Mouse (Mus musculus): ENCODE measurements around the gene Ifitm7.
"Not testable (repeated sequence)": the region's sequence is repeated elsewhere in the genome, so short reads cannot be mapped to it uniquely, and the experiment has no call there.

Ifitm7 gene

DNA sequence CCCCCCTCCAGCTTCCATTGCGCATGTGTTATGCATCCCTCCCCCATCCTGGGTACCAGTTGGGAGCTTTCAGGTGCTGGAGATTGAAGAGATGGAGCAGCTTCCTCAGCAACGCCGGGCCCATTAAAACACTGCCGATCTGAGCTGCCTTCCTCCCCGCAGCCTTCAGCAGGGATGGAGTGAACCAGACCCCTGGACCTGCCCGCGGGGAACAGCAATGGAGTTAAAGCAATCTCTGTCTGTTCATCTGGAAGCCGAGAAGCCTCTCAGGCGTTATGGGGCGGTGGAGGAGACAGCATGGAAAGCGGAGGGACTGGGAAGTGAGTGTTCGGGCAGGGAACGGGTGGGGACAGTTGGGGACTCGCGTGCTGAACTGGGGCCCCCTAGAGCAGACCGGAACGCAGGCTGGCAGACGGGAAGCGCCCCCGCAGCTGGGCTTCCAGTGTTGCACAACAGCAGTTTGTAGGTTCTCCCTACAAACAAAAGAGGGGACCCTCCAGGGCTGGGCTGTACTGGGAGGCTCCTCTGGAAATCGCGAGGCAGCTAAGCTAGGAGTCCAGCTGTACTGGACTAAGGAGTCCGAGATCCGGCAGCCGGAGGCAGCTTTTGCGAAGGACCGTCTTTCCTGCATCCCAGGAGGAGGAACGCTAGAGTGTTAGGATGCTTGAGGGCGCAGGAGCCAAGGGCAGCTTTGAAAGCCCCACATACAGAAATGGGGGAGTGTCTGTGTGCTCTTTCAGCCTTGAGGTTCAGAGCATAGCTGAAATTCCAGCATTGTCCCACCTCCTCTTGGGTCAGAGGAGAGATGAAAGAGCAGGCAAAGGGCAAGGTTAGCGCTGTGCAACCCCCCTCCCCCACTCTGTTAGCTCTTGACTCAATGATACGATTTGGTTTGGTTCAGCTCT lies at the start of gene Ifitm7, which contains the start of gene 2900011O08Rik:
Gene Ifitm7 (minus strand): TSS at position 315 of the 905 bp plus-strand sequence.
Gene 2900011O08Rik (plus strand): TSS at position 31 of the 905 bp plus-strand sequence.
- peak; percentile 71 for DNase-seq

DNA sequence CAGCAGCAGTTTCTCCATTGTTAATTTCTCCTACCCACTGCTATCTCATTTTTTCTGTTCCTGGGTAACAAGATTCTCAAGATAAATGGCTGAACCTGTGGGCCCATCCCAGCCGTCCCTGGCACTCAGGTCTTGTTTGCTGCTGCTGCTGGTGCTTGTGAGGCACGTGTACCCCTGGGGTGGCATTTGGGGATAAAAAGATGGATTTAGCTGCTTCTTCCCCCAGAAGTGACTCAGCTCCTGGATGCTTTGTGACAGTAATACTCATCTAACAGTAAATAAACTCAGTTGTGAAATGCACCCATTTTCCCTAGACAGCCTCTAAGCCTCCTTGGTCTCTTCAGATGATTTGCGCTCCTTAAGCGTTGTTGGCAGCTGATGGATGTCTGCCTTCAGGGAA lies 46.4 kb upstream of the Ifitm7 start:
- no peak for DNase-seq

DNA sequence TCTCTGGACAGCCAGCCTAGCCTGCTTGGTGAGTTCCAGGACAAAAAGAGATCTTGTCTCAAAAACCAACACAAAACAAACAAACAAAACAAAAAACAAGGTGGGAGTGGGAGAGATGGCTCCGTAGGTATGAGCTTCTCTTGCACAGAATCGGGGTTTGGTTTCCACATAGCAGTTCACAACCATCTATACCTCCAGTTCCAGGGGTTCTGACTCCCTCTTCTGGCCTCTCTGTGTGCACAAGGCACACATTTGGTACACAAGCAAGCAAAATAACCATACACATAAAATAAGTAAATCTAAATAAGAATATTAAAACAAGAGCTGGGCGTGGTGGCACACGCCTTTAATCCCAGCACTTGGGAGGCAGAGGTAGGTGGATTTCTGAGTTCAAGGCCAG lies 44.0 kb upstream of the Ifitm7 start:
- no peak for DNase-seq

DNA sequence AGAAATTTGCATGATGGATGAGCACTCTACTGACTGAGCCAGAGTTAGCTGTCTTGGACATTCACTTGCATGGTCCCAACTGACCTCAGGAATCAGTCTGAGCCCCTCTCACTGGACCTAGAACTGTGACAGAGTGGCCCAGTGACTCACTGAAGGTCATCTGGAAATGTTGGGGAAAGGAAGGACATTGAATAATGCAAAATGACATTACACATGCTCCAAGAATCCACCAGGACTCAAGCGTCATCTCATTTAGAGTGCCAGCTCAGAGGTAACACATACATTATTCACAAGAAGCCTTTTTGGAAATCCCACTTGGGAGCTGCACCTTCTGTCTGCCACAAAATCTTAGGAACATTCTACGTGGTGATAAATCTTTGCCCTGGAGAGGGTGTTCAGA lies 43.2 kb upstream of the Ifitm7 start:
- no peak for DNase-seq

DNA sequence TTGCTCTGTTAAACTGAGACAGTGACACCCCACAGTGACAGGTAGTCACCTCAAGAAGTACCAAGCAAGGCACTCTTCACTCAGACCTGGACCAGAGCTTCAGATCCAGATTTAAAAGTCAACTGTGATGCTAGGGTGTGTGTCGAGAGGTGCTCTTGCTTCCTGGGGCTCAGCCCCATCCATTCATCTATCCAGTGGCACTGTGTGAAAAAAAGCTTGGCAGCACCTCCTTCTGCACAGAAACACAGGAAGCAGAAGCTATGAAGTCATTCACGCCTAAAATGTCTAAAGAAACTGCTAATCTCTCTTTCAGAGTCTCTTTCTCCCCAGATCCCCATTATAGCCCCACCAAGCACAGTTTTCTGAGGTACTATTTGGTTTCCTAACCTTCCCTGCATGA lies 42.4 kb upstream of the Ifitm7 start:
- DNase-seq, result no peak

DNA sequence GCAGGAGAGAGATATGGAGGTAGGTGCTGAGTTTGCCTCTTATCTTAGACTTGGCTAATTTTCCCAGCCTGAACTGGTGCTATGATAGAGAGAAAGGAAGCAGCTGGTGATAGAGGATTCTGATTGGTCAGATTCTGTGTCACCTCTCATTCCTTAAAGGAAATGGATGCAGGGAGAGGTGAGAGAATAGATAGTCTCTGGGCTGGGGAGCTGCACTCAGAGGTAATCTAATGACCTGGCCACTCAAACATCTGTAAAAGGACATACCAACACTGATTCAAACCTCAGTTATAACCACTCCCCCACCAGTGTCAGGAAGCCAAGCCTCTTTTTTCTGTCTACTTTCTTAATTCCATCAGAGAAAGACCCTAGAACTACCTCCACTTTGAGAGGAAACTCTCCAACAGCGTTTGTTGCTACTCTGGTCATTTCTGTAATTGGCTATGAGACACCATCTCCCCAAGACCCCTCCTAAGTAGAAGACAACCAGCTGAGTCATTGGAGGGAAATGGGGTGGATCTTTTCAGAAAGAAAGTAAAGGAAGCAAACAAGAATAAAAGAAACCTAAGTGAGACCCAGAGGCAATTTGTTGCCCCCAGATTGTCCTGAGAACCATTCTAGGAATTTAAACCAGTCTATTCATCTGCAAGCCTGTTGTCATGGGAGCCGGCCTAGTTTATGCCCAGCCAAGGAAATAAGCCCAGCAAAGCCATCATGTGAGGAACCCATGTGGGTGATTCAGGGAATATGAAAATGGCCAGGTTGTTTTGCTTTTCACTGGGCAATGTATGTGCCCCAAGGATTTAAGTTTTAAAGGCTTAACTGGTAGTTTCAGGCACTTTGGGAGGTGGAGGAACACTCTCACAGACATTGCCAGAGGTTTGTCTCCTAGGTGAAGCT lies 38.7 kb upstream of the Ifitm7 start:
- DNase-seq, result no peak

DNA sequence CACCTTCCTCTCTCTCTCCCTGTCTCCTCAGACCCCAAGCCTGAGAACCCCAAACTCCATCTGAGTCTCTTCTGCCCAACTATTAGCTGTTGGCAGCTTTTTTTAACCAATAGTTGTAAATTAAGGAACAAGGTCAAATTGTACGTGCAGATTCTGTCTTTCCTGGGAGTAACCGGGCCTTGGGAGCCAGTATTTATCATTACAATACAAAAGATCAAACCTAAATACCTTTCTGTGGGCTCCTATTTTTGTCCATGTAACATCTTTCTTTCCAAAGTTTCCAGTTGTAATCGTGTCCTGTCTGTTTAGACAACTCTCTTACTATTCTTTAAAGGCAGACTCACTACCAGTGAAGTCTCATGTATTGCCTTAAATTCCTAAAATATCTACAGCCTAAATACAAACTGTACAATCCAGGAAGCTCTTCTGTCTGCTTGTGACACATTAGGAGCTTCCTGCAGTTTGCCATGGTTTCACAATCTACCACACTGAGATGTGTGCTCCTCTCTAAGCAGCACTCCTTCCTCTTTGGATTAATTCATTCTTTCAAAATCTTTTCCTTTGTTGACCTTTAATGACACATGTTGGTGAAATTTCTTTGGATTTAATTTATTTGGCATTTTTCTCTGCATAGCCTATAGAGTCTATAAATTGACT lies 34.6 kb upstream of the Ifitm7 start:
- no peak for DNase-seq

DNA sequence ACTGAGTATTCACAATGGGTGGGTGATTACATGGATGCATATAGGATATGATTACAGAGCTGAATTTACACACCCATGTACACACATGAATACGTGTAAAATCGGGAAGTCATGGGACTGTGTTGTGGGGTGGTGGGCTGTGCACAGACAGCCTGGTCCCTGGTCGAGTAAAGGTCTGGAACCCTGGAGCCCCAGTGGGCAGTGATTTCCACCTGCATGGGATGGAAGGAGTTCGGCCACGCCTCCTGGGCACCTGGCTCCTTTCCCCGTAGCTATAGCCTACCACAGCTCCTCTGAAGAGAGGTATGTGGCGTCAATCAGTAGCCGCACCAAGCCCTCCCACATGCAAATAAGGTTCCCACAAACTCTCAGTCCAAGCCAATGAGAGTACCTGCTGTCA lies 30.6 kb upstream of the Ifitm7 start:
- no peak for DNase-seq

DNA sequence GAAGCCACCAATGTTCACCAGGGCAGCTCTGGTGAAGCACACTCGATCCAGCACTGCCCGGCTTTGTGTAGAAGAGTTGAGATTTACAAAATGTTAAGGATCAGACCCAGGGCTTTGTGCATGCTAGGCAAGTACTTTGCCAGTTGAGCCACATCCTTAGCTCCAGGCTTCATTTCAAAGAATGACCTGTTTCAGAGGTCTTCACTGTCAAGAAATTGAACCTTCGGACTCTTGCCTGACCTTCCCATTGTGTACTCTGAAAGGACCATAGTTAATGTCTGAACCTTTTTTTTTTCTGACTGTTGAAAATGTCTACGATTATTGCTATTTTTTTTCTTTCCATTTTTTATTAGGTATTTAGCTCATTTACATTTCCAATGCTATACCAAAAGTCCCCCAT lies 23.3 kb upstream of the Ifitm7 start:
- no peak for DNase-seq

DNA sequence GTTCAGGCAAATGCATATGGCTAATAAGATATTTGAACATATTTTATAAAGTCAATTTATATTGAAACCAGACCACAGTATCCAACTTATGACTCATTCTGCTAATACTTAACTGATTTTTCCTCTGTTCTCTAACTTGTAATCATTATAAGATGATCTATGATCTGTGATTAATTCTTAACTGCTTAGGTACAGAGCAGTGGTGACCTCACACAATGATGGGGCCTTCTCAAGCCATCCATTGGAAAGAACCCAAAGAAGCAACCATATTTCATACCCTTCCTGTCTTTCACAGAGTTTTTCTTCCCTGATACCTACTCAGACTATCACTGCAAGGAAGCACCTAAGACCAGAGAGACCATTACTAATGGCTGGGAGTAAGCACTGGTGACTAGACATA lies 22.0 kb upstream of the Ifitm7 start:
- DNase-seq, result no peak

DNA sequence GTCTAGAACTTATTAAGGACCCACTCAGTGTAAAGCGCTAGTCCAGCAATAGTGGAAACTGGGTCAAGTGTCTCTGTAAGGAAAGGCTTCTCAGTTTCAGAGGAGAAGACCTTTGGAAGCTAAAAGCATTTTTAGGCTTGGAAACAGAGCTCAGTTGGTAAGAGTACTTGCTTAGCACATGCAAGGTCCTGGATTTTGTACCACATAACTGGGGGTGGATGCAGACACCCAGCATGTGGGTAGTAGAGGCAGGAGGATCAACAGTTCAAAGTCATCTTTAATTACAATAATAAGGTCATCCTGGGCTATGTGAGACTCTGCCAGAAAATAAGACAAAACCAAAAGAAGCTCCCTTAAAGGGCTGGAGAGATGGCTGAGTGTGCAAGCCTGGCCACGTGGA lies 21.4 kb upstream of the Ifitm7 start:
- no peak for DNase-seq

DNA sequence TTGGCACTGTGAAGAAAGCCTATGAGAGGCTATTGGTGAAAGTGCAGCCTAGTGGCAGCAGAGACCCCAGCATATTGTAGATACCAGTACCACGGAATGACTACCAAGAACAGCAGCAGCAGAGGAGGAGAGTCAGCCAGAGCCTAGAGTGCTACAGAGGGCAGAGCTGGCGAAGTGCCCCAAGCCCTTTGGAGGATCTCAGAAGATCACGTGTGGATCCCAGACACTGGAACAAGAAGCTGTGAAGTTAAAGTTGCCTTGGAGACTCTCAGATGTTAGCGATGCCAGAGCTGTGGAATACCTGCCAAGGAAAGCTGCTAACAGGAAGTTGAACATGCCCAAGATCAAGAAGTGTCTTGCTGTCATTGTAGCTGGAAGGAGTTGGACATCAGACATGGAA lies 18.6 kb upstream of the Ifitm7 start:
- no peak for DNase-seq

DNA sequence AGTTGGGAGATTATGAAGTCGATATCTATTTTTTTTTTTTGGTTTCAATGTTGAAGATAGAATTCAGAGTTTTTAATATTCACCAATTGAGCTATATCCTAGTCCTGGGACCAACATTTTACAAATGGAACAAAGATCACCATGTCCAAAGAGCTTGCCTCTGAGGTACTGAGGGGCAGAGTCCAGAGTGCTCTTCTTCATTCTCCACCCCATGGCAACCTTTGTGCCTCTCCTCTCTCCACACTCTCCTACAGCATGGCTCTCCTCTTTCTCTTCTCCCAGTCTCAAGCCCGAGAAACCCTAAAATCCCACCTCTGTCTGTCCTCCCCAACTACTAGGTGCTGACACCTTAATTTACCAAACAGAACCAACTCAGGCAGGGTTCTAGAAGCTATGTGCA lies 18.0 kb upstream of the Ifitm7 start:
- no peak for DNase-seq

DNA sequence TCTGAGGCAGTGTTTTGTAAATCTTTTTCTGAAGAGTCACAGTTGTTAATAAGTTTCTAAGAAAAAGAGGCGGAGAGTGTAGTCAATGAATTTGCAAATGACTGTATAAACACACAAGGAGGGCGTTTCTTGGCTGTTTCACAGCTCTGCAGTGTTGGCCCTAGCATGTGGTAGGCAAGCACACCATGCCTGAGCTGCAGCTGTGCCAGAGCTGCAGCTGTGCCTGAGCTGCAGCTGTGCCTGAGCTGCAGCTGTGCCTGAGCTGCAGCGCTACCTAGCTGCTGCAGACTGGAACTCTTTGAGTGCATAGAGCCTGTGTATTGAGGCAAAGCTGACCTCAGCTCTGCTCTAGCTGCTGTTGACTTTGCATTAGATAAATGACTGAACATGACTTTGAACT lies 17.5 kb upstream of the Ifitm7 start:
- no peak for DNase-seq

DNA sequence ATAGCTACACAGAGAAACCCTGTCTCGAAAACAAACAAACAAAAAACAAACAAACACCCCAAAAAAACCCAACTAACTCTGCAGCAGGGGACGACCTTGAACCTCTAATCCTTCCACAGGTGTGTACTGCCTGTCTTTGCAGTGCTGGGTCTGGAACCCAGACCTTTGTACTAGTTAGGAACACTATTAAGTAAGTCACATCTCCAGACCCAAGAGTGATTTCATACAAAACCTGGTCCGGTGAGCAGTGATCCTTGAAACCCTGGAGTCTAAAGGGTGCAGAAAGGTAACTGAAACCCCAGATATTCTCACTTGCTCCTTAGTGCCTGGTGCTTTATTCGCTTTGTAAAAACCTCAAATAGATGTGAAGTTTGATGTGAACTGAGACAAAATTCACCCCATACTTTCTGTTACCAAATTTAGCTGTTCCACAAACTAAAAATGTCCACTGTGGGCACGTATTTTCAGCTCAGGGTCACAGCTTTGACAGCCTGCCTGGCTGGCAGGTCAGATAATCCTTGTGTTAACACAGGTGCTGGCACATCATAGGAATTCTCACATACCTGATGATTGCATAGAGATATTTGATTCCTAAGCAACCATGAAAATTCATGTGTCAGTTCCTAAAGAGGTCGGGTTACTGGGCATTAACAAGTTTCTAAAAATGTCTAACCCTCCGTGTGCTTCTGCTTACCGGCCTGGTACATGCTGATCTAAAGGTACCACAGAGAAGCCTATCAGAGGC lies 16.9 kb upstream of the Ifitm7 start:
- no peak for DNase-seq

DNA sequence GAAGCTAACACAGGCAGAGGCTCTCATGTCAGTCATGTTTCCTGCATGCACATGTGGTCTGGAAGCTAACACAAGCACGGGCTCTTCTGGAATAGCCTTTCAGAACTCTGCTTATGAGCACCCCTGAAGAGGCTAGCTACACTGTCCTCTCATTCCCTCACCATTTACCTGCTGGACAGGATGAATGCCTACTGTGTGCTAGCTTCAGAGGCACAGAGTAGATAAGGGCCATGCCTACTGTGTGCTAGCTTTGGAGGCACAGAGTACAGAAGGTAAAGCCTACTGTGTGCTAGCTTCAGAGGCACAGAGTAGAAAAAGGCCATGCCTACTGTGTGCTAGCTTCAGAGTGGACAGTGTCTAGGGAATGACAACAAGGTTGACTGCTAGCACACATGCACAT lies 7.8 kb upstream of the Ifitm7 start:
- no peak for DNase-seq

DNA sequence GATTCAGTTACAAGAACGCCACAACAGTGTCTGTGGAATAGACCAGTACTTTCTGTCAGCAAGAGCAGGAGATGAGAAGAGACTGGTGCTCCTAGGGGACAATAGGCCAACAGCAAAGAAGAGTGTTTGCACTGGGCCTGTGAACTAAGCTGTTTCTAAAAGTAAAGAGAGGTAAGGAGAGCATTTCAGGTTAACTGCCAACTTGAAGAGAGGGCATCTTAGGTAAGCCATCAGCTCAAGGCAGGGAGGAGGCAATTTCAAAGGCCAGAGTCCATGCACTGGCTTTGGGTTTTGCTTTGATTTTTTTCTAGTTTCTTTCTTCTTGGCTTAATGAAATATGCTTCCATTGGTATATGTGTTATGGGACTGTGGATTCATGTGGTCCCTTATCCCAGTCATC lies 7.4 kb upstream of the Ifitm7 start:
- no peak for DNase-seq

DNA sequence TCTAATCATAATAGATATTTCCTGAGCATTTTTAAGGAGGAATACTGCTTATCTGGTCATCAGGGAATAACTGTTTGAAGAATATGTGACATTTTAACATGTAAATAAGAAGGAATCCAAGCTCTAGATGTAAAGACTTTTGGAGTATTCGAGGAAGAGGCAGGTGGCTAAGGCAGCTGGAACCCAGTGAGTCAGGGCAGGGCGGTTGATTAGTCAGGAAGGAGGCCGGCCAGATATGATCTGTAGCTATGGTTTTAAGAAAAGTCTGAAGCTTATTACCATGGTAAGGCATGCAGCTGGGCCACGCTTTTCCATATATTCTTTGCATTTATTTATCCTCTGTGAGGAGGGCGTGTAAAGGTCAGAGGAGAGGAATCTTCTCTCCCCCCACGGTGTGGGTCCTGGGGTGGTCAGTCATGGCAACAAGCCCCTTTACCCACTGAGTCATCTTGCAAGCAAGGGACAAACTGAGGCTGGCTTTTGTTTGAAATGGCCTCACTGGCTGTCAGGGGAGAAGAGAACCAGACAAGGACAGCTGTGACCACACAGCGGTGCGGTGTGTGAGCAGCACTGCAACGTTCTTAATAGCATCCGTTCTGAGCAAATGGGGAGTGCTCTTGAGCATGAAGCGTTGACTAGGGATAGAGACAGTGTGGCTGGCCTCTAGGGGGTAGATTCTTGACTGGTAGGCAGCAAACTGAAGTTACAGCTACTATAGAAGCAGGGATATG lies 6.0 kb upstream of the Ifitm7 start:
- no peak for DNase-seq

DNA sequence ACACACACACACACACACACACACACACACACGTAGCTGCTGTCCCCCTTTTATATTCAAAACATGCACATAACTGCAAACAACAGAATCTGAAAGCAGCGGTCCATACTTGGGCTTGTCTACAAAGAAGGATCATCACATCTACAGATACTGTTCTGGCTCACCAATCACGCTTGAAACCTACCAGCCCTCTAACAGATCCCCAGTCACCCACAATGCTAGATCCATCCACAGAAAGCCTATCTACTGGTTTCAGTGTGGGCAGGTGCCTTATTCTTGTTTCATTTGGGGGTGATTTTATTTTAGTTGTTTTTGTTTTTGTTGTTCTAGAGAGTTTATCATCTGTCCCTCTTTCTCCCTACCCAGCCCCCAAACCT lies 503 bp downstream of the Ifitm7 start:
- DNase-seq, result no peak

DNA sequence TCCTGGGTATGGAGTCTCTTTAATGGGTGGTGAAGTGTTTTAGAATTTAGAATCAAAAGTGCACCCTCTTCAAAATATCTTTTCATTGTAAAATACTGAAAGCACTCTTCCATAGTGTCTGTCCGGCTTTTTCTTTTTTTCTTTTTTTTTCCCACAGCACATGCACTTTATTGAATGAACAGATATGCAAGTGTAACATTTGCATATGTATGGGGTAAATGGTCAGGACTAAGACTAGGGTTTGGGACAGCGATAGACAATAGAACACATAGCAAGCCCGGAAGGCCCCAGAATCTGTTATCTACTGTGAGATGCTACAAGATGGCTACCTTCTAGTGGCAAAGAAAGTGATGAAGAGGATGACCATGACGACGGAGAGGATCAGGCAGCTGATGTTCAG lies 3.5 kb downstream of the Ifitm7 start:
- no peak for DNase-seq

DNA sequence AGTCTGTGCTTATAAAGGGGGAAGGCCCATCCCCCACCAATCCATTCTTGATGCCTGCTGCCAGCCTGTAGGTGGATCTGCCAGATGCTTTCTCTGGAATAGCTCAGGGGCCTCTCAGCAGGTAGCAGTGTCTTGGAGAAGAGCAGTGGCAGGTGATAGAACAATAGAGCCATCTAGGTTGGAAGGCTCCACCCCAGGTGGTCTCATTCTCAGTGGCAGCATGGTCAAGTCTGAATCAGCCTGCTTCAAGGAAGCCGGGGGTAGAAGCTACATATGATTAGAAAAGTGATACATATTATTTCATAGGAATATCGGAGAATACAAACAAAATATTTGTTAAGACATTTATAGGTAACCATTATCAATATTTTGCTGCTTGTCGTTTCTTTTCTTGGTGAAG lies 5.0 kb downstream of the Ifitm7 start:
- DNase-seq, result not testable (repeated sequence)

DNA sequence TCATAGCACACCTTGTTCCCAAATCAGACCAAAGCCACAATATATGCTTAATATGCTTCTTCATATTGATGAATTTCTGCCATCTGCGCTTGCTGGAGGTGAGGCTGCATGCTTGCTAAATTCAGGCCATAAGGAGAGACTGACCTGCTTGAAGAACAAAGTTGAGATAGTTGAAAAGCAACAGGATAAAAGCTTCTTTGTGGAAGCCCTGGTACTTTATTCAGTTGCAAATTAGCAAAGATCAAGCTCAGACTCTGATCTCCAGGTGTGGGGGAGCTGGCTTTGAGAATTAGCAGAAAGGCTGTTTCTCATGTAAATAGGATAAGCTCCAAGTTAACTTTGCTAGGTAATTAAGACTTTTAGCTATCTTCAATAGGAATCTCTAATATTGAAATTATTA lies 9.7 kb downstream of the Ifitm7 start:
- not testable (repeated sequence) for DNase-seq
